Mouse (Mus musculus): Measurements from ENCODE around the gene Trappc5.

The Trappc5 gene

GRCm38 (mm10) chr8:3678831-3679230, 2.7 kb downstream of the Trappc5 start:
- DNase-seq = no peak

GRCm38 (mm10) chr8:3679236-3679635, 3.1 kb downstream of the Trappc5 start:
- peak; percentile 66 to 68 for DNase-seq

GRCm38 (mm10) chr8:3679656-3680055, 3.6 kb downstream of the Trappc5 start:
- DNase-seq = peak in 1 of 2 experiments; percentile 46

DNA sequence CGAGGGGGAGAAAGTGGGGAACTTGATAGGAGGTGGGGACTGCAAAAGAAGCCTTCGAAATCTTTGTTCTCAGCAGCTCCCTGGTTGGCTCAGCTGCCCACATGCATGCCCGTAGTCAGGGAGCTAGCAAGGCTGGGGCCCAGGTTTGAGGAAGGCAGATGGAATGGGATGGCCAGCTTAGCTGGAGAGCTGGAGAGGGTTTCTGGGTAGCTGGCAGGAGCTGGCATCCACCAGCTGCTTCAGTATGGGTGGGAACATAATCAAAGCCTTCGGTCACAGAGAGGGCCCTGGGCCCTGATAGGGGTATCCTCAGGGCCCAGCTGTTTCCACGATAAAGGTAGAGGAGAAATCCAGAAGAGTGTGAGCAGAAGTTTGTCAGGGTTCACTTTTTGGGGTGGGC, 6.3 kb downstream of the Trappc5 start:
- DNase-seq = peak in 1 of 2 experiments; percentile 31

GRCm38 (mm10) chr8:3683408-3684176, 7.5 kb downstream of the Trappc5 start:
- peak; percentile 77 to 78 for DNase-seq

DNA sequence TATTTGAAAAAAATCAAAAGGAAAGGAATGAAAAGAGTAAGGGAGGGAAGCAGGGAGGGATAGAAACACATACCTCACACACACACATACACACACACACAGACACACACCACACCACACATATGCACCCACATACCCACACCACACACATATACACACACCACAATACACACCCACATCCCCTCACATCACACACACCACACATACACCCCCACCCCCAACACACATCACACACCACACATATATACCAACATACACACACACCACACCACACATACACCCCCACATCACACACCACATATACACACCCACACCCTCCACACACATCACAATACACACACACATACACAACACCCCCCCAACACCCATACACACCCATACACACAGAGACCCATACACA, 8.4 kb downstream of the Trappc5 start:
- no peak for DNase-seq

GRCm38 (mm10) chr8:3685422-3685821, 9.3 kb downstream of the Trappc5 start:
- no peak for DNase-seq

- no peak for DNase-seq
Measured at GRCm38 (mm10) chr8:3687537-3687936, 11.4 kb downstream of the Trappc5 start.

GRCm38 (mm10) chr8:3690774-3691173, 14.7 kb downstream of the Trappc5 start:
- DNase-seq = no peak

GRCm38 (mm10) chr8:3694121-3694520, 18.0 kb downstream of the Trappc5 start, which contains the start of gene Fcer2a:
Gene Fcer2a, minus strand, starts transcription at chr8:3694175.
- DNase-seq = no peak

GRCm38 (mm10) chr8:3701491-3701890, 25.4 kb downstream of the Trappc5 start:
- no peak for DNase-seq

DNA sequence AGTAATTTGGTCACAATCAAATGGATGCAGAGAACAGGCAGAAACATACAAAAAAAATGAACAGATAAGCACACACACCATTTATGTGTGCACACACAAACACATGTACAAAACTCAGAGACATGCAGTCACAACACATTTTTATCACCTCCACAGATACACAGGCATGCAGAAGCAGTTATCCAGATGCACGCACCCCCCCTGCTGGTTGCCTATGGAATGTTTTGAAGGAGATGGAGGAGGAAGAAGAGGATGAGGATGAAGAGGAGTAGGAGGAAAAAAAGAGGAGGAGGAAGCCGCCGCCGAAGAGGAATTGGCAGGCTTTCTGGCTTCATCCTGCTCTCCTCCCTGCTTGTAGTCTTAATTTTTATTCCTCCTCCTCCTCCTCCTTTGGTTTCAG, 29.6 kb downstream of the Trappc5 start:
- peak; percentile 16 to 30 for DNase-seq

DNA sequence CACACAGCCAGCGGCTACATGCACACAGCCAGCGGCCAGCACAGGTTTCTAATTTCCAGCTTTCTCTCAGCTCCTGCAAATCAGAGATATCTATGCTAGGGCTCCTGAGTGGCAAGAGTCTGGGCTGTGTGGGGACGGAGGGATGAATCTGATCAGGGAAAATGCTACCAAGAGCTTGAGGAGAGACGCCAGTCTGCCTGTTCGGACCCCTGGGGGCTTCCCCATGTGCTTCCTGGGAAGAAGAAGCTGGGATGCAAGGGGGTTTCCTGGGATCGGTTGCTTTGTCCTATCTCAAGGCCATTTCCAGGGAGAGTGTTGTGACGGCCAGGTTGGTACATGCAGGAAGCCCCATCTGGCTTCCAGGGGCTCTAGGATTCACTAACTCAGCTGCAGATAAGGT, 31.5 kb downstream of the Trappc5 start:
- no peak for DNase-seq

DNA sequence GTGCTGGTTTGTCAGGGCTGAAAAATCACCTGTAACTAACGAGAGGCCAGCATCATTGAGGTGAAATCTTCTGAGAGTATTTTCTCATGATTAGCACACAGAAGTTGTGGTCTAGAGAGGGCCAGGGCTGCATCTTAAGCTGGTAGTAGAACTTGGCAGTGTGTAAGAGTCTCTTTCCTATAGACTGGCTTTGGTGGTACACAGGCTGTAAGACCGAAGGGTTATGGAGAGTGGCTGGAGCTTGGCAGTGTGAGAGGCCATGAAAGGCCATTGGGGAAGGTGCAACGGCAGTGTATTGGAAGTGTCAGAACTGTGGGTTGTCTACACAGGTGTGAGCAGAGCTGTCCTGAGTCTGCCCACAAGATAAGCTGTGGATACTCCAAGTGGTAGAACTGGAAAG, 34.2 kb downstream of the Trappc5 start:
- no peak for DNase-seq

- DNase-seq = no peak
Measured at GRCm38 (mm10) chr8:3711646-3712045, 35.5 kb downstream of the Trappc5 start.

DNA sequence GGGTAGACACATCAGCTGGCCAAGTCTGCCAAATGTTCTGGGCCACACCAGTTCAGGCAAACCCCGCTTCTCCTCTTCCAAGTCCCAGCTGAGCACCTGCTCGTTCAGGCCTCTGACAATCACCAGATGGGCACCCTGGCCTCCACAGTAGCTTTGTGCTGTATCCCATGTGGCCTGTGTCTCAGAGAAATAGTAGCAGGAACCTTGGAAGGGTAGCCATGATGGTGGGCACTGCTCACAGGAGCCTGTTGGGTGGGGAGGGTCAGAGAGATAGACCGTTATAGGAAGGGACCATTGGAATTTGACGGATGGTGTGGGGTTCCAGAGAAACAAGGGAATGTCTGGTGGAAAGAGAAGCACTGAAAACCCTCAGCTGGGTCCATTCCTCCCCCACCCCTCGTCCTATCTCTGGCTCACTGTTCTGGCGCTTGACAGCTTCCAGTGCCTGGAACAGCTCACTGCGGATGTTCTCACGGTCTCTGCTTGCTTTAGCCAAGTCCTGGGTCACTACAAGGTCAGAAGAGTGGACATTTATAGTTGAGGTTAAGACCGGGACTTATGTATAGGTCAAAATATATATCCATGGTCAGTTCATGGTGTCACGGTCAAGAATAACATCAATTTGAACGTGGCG, 41.3 kb downstream of the Trappc5 start:
- DNase-seq = no peak

DNA sequence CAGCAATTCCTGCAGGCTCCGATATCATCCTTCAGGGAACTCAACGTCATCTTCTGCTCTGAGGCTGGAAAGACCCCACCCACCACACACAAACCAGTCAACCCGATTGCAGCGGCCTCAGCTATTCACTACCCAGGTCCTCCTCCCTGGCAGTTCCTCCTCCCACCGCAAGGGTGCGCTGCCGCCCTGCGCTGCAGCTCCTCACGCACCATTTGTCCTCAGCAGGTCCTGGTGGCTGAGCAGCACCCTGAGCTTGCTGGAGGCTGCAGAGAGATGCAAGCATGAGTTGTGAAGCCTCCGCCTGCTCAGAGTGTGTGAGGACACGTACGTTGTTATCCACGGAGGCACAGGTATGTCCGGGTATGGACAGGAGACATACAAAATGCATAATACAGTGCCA, 42.5 kb downstream of the Trappc5 start:
- DNase-seq = peak; percentile 48 to 65

DNA sequence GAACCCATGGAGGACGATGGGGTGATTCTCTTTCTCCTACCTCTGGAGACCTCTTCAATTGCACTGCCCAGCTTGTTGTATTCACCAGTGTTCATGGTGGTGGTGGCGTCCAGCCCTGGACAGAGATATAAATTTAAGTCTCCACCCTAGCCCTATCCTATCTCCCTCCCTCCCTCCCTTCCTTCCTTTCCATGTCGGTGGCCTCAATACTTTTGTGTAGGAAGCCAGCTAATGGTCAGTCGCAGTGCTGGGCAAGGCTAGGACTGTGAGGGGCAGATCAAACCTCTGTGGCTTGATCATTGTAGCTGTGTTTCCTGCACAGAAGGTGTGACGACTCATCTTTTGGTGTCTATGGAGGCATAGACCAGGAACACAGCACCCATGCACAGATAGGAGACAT, 44.5 kb downstream of the Trappc5 start, which contains the start of gene Clec4g:
Gene Clec4g, minus strand, starts transcription at position 101 of the 400 bp plus-strand sequence.
- no peak for DNase-seq

GRCm38 (mm10) chr8:3721041-3721440, 44.9 kb downstream of the Trappc5 start:
- no peak for DNase-seq

Data from cerebellum, adult 18-20 months (tissue).